Mouse (Mus musculus) natural killer cell, adult 2 months (primary cell): ENCODE data around the gene S100a5.

Experiments
- DNase-seq, 2 experiments: peaks; one replicate each; pipeline ENCODE4 v3.0.0; 2022; ENCODE audit warnings: low spot score in 2 of 2

S100a5 gene

DNA sequence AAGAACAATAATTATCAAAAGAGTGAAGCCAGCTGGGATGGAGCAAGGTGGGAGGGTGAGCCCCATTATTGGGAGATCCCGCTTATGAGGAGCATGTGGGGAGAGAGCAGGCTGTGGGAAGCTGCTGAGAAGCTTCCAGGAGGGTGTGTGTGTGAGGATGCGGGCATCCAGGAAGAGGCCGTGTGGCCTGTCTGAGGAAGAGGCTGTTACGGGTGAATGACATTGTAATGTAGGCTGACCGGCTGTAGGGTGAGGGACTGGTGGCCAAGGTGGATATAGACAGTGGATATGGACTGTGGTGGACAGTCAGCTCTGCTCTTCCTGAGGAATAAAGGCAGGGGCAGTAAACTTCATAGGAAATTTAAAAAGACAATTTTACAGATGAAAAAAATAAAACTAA lies 17.2 kb downstream of the S100a5 start:
- DNase-seq, result no peak

DNA sequence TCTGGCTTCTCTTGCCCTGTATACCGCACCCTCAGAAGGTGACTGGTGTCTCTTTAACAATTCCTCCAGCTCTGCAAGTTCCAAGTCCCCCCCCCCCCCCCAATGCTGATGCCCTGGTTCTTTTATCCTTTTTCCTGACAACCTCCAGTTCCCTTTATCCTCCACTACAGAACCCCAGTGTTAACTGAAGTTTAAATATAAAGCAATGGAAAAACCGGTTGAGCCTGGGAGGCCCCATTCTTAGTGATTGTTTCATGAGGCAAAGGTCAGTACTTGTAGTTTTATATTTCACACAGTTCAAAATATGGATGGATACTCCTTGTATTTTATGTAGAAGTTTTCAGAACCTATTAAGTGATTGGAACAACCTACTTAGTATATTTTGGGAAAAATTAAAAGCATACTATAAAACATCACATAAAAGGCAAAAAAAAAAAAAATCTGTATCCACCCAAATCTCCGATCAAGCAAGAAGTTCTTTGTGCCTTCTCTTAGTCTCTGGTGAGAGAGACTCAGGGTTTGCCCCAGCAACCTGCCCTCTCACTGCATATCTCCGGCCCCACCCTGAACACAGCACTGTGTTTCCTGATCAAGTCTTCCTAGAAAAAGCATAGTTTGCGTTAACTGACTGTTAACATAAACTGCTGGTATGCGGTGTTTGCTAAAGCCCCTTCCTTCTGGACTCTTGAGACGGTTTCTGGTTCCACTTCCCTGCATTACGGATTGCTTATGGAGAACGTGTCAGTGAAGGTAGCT lies 18.1 kb downstream of the S100a5 start:
- no peak for DNase-seq

DNA sequence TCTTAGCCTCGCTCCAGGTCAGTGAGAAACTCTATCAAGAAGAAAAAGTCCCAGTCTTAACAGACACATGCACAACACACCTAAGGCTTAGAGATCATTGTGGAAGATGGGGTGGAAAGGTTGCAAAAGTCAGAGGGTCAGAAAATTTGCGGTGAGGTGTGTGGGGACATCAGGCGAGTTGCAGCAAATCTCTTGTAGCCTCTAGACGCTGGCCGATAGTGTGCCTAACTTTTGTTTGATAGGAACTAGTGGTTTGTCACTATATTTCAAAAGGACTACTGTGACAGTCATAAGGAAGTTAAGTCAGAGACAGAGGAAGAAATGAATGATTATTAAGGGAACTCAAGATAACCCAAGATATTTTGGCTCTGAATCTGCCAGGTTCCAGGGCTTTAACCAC lies 19.0 kb downstream of the S100a5 start:
- no peak for DNase-seq

DNA sequence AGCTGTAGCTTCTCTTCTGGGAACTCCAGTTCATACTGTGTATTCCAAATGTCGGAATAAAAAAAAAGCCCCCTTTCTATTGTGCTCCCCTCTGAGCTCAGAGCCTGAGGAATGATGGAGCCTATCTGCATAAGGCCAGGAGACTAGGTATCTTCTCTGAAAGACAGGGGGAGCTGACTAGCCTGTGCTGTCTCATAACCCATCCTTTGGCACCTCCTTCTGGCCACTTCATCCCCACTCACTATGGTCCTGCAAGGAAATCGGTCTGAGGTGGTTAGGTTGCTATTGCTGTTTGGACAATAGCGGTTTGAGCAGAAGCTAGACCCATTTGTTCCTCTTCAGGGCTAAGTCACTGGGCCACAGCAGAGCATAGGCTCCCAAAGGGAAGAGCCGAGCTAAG lies 19.5 kb downstream of the S100a5 start:
- peak in 1 of 2 experiments; percentile 41 for DNase-seq

DNA sequence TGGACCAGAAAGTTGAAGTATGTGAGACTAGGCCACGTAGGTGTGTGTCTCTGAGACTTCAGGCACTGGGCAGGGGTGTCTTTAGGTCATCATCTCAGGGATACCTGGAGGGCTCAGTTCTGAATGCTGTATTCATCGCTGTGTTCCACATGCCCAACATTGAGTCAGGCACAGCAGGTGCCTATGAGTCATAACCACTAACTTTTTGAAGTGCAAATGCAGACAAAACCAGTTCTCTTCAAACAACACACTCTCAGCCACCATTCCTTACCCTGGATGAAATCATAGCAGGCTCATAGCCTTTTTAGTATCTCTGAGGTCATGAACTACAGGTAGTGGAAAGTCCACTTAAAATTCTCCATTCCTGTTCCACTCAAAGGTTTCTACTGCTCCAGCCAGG lies 21.0 kb downstream of the S100a5 start:
- no peak for DNase-seq

DNA sequence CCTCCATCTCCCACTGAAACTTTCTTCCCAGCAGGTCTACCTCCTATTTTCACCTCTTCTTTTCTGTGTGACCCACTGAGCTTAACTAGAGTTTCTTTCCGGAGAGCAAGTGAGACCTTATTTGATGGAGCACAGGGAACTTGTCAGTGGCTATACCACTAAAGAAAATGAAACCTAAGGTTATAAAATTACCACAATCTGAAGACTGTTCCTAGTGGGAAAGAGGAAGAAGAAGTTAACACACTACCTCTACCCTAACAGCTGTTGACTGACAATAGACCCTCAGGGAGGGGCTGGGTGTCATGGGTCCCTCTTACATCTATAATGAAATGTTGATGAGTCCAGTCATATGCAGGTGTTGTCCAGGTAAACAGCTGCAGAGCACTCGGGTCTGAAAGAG lies 23.7 kb downstream of the S100a5 start:
- no peak for DNase-seq

DNA sequence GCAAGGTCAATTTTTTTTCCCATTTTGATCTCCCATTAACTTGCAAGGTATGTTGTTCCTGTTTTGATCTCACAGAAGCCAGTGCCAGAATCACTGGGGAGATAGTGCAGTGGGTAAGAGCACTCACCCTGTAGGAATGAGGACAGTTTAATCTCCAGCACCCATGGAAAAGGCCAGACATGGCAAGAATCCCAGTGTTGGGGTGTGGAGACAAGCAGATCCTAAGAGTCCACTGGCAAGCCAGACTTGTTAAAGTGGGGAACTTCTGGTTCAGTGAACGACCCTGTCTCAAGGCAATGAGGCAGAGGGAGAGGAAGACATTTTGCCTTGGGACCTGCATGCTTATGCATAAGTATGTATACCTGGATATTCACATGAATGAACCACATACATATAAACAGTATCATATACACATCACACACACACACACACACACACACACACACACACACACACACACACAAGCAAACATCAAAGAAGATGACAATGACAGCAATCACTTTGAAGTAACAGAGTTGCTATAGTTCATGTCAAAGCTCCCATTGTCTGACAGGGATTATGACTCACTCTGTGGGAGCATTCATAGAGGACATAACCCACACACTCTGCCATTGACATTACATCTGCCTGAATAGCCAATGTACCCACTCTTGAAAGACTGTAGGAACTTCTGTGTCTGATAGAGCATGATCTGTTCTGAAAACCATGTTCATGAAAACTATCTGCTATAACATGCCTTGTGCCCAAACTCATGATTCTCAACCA lies 30.4 kb downstream of the S100a5 start:
- DNase-seq, result no peak

DNA sequence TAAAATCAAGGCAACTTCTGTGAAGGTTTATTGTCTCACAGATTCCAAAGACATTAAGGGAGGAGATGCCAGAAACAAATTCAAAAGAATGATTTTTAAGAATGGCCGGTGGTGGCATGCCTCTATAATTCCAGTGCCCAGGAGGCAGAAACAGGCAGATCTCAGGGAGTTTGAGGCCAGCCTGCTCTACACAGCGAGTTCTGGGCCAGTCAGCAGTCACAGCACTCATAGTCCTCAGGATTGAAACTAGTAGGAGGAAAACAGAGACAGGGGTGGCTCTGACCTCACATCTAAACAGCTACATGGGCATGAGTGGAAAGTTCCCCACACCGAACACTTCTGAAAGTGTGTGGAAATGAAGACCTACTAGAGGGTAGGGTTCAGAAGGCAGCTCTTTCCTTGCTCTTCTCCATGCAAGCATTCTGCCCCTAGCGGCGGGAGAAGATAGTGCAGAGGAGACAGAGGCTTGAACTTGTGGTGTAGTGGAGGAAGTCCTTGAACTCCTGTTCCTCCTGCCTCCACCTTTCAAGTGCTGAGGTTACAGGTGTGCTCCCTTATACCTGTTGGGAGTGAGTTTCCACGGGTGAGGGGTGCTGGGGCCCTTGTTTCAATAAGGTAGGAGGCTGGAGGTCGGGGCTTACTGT lies 31.3 kb downstream of the S100a5 start:
- peak; percentile 37 to 55 for DNase-seq

DNA sequence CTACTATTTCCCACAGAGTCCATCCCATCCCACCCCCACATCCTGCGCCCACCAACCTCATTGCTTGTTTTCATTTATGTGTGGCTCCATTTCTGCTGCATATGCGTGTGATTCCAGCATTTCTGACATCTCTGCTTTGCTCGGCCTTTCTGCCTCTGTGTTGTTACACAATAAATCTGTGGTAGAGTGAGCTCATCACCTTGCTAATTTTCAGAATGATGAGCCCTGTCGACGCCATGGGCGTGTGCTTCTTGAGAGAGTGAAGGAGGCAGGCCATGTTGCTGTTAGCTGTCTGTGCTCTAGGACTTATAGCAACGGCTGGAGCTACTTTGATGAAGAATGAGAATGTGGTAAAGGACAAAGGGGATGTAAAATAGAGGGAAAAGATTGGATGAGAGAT lies 32.7 kb downstream of the S100a5 start:
- no peak for DNase-seq

DNA sequence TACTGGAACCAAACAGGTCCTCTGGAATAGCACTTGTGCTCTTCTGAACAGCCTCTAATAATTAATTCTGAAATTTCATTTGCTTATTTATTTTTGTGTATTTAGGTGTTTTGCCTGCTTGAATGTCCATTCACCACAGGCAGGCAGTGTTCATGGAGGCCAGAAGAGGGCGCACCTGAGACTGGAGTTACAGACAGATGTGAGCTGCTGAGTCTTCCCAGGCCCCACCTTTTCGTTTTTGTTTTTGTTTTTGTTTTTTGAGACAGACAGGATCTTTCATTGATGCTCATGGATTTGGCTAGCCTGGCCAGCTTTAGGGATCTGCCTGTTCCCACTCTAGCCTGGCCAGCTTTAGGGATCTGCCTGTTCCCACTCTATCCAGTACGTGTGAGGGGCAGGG lies 35.9 kb downstream of the S100a5 start:
- DNase-seq, result peak; percentile 30 to 53

DNA sequence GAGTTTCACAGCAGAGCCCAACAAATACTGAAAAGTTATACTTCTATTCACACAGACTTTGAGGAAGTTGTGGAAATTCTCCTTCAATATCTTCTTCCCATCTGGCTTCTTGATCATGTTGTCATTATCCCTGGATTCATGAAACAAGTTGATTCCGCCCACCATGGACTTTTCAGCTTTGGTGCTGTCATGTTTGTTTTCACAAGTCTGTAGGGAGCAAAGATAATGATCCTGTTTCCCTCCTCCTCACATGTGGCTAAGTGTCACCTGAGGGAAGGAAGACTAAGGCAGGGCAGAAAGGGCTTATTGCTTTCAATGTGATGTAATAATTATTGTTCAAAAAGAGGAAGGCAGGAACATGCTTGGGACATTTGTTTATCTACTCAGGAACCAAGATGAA lies 39.0 kb downstream of the S100a5 start:
- no peak for DNase-seq

DNA sequence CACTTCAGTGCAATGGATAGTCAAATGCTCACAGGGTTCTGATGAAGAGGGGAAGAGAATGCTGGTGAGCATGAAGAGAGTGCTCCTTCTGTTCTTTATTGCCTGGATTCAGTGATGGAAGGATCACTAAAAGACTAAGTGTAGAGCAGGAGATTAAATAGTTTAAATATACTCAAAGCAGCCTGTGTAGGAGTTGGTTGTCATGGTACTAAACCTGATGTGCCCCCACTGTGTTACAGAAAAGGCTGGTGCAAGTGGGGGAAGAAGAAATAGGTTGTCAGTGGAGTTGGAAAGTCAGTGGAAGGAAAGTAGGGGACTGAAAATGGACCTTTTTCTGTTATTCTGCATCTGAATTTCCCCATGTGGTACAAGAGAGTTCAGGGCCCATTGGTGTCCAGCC lies 40.7 kb downstream of the S100a5 start:
- no peak for DNase-seq

DNA sequence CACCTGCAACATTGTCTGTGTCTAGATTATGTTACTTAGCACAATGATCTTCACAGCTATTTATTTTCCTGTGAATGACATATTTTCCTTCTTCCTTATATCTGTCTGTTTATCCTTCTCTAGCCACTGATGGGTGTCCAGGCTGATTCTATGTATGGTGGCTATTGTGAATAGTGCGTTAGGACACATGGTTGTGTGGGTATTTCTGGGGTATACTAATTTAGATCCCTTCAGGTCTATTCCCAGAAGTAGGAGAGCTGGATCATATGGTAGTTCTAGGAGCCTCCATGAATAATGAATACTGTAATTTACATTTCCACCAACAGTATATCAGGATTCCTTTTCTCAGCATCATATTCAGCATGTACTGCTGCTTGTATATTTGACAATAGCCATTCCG lies 41.5 kb downstream of the S100a5 start:
- DNase-seq, result no peak

DNA sequence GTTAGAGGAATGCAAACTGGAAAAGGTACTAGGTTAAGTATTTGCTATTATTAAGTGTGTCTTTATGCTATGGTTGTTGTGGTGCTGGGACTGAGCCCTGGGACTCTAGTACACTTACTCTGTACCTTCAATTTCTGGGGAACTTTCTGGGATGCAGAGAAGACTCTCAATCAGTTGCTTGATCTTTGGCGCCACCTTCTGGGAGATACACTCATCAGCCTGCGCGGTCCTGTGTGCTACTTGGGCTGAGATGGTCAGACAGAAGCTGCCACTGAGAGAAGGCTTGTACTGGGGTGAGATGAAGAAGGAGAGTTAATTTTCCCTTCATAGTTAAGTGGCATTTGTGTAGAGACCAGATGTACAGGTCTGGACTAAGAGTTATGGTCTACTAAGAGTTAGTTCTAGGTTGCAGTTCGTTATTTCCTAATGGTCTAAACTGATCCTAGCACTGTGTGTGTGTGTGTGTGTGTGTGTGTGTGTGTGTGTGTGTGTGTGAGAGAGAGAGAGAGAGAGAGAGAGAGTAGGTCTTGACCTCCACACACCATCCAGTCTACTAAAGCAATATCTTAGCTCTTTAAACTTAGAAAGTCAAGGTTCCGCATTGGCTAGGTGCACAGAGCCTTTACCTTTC lies 44.7 kb downstream of the S100a5 start:
- DNase-seq, result peak; percentile 19 to 44

DNA sequence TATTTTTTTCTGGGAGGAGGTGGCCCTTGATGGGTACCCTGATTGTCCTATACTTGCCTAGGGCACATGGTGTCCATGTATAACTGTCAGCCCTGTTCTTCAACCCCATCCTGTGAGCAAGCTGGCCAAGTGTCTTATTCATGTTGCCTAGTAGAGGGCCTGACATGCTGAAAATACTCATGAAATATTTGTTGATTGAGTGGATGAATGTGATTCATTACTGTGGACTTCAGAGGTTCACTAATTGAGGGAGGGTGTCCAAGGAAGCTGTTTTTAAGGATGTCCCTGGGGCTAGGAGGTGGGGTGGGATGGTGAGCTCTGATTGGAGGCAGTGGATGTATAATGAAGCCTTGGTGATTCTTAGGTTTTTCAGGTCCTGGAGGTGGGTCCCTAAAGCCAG lies 45.4 kb downstream of the S100a5 start, which contains the start of gene S100a7a:
S100a7a (plus strand) TSS at position 301 of the 400 bp plus-strand sequence.
- DNase-seq, result no peak

DNA sequence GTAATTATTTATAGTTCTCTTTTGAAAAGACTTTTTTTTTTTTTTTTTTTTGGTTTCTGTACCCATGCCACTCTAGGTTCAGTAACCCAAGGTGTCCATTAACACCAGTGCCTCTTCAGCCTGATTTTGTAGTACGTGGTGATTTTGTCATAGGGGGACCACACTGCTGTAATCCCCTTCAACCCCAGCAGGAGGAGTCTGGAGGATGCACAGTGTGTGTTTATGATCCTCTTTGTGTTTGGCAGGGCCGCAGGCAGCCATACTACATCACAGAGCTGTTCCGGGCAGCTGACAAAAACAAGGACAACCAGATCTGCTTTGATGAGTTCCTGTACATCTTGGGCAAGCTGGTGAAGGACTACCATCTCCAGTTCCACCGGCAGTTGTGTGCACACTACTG lies 49.1 kb downstream of the S100a5 start:
- no peak for DNase-seq

DNA sequence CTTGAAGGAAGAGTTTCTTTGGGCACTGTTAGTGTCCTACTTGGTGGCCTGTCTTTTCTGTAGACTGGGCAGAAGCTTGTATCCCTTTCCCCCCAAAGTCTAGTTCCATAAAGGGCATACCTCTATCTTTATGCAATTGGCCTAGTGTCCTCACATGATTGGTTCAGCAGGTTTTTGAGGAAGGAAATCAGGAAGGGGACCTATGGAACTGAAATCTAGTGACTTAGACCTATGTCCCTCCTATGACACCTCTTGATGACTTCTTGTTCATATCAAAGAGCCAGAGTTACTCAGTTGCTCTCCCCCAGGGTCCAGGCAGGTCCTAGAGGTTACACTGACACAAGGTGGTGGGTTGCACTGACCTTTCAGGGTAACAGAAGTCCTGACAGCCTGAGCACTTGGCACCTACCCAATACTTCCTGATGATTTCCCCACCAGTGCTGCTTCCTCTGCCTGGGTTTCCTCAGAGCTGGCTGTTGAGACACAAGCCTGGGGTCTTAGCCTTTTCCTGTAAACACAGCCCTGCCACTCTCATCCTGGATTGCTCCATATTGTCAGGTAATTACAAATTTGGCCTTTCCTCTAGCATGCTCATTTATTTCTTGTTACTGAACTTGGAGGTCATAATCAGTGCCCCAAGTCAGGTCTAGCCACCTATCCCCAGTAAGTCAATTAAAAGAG lies 51.2 kb downstream of the S100a5 start:
- DNase-seq, result no peak
